Mouse (Mus musculus) cerebellum, adult 9-11 months (tissue): ENCODE measurements around the gene Dmwd.
A peak's percentile ranks its signal among the peaks of the same experiment; 100 is the strongest.

Experiments used
- DNase-seq: peaks from one replicate; pipeline ENCODE4 v3.0.0; 2022

Dmwd gene

GRCm38 (mm10) chr7:19095751-19096110, 19.7 kb downstream of the Dmwd start:
- peak; percentile 17 for DNase-seq

- peak; percentile 8 for DNase-seq
Observed at GRCm38 (mm10) chr7:19096421-19096976, 20.5 kb downstream of the Dmwd start.

- no peak for DNase-seq
Observed at GRCm38 (mm10) chr7:19097217-19097616, 21.2 kb downstream of the Dmwd start.

- no peak for DNase-seq
Observed at GRCm38 (mm10) chr7:19097863-19098262, 21.8 kb downstream of the Dmwd start.

- no peak for DNase-seq
Observed at GRCm38 (mm10) chr7:19098811-19099210, 22.8 kb downstream of the Dmwd start.

- DNase-seq = peak; percentile 12
Observed at GRCm38 (mm10) chr7:19100290-19100689, 24.3 kb downstream of the Dmwd start.

- DNase-seq = no peak
Observed at GRCm38 (mm10) chr7:19103741-19104140, 27.7 kb downstream of the Dmwd start.

GRCm38 (mm10) chr7:19104486-19104885, 28.5 kb downstream of the Dmwd start:
- DNase-seq = no peak

- DNase-seq = no peak
Observed at GRCm38 (mm10) chr7:19107436-19107835, 31.4 kb downstream of the Dmwd start.

GRCm38 (mm10) chr7:19109565-19109964, 33.5 kb downstream of the Dmwd start:
- DNase-seq = no peak

- peak; percentile 87 for DNase-seq
Observed at GRCm38 (mm10) chr7:19118028-19118771, 42.2 kb downstream of the Dmwd start, which contains the start of gene Gm4969. Gene Gm4969 (minus strand): TSS chr7:19118368.

- peak; percentile 75 for DNase-seq
Observed at GRCm38 (mm10) chr7:19119083-19119482, 43.1 kb downstream of the Dmwd start.

GRCm38 (mm10) chr7:19119631-19120429, 43.8 kb downstream of the Dmwd start, which contains the start of gene Fbxo46:
Gene Fbxo46 (plus strand): TSS chr7:19119859.
- peak; percentile 97 for DNase-seq

GRCm38 (mm10) chr7:19121686-19122085, 45.7 kb downstream of the Dmwd start:
- no peak for DNase-seq

- no peak for DNase-seq
Observed at GRCm38 (mm10) chr7:19124713-19125112, 48.7 kb downstream of the Dmwd start.

GRCm38 (mm10) chr7:19127744-19128143, 51.7 kb downstream of the Dmwd start:
- DNase-seq = peak; percentile 30

- DNase-seq = peak; percentile 49
Observed at GRCm38 (mm10) chr7:19129396-19129795, 53.4 kb downstream of the Dmwd start.

- peak; percentile 55 for DNase-seq
Observed at GRCm38 (mm10) chr7:19130657-19131056, 54.6 kb downstream of the Dmwd start.

GRCm38 (mm10) chr7:19131324-19131848, 55.4 kb downstream of the Dmwd start:
- DNase-seq = peak; percentile 99
